Mouse (Mus musculus) heart, postnatal 25 days (tissue): ENCODE data around the gene Ano6. TPM values are rescaled to one million over a fixed set of nuclear protein-coding genes. Genes with fewer than 3 reads are reported as not detected.

Experiments
- DNase-seq: peaks from one replicate; pipeline ENCODE4 v3.0.0; 2022; ENCODE audit warnings: low spot score
- intact Hi-C: fragments of 180-260 bp; cut with DNase I; formaldehyde crosslinking; loops from one replicate; pipeline ENCODE4 v1.15.1; 2025
- total RNA-seq, 2 experiments: library from RNA; stranded (reverse); gene quantifications; 2 replicates each; pipeline ENCODE4 v1.2.3; 2021

The Ano6 gene
- total RNA-seq, 2 experiments from 2014 or later = 21.1 to 25.9 TPM

- DNase-seq = no peak
- intact Hi-C loops = no loop called here
Observed at GRCm38 (mm10) chr15:95839789-95840188, 49.1 kb downstream of the Ano6 start.

DNA sequence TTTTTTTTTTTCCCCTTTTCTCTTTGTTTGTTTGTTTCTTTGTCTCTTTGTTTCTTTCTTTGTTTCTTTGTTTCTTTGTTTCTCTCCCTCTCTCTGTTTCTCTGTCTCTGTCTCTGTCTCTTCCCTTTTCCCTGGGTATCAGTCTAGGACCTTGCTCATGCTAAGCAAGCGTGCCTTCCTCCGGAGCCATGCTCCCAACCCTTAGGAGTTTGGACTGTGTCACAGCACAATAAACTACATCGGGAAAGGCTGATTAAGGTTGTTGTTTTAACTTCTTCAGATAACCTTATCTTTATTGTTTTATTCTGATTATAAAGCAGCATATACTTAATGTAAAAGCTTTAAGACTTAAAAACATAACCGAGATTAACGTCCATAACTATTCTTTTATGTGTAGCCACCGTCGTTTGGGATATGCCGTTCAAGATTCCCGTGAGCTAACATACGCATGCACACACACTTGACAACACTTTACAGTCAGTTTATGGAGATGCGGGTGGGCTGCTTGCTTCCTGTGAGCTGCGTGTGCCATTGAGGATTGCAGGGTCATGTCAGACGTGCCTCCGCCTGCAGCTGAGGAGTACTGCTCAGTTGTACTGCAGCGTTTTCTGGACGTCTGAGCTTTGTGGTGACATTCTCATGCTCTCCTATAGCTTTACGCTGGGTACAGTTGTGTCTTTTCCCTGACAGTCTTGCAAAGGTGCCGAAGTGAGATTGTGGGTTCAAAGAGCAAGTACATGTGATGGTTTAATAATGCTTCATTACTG is 52.7 kb downstream of the Ano6 start:
- intact Hi-C loops = no loop called here

GRCm38 (mm10) chr15:95844412-95844811 is 53.8 kb downstream of the Ano6 start:
- DNase-seq = no peak
- intact Hi-C loops = no loop called here

More for the DNA sequence above, 52.7 kb downstream of the Ano6 start:
- DNase-seq = no peak

DNA sequence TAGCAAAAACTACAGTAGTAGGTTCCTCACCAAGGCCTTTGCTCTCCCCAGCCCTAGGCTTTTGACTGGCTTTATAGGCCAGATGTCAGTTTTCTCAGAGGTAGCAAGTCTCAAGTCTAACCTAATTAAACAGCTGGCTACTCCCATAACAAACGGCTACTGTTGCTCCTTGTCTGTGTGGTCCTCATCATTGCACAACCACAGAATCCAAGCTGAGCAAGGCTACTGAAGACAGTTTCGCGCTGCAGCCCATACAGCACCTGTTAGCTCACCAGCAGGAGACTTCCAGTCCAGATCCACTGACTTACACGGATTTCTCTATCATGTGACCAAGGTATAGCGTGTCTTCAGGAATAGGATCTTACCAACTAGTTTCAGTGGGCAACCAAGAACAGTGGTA is 55.5 kb downstream of the Ano6 start:
- intact Hi-C loops = no loop called here
- no peak for DNase-seq

DNA sequence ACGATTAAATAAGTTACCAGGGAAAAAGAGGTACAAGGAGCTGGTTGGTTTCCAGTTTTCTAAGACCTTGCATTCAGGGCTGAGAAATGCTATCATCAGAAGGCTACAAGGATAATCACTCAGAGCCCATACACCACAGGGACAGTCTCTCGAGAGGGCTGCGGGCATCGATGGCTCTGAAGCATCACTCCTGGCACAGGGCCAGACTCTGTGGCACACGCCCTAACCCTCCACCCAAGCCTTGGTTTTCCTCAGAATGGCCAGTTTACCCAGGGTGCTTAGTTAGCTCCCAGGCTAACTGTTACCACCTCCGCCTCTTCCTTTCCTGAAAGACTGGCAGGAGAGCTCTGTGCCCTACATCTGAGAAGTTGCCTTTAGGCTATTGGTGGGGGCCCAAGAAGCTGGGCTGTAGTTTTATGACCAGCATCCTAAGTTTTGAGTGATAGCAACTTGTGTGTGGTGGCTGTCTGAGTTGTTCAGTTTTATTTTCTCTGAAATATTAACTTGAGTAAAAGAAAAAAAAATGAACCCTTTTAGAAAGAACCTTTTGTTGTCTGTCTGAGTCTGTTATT is 57.9 kb downstream of the Ano6 start:
- no peak for DNase-seq
- intact Hi-C loops = no loop called here

DNA sequence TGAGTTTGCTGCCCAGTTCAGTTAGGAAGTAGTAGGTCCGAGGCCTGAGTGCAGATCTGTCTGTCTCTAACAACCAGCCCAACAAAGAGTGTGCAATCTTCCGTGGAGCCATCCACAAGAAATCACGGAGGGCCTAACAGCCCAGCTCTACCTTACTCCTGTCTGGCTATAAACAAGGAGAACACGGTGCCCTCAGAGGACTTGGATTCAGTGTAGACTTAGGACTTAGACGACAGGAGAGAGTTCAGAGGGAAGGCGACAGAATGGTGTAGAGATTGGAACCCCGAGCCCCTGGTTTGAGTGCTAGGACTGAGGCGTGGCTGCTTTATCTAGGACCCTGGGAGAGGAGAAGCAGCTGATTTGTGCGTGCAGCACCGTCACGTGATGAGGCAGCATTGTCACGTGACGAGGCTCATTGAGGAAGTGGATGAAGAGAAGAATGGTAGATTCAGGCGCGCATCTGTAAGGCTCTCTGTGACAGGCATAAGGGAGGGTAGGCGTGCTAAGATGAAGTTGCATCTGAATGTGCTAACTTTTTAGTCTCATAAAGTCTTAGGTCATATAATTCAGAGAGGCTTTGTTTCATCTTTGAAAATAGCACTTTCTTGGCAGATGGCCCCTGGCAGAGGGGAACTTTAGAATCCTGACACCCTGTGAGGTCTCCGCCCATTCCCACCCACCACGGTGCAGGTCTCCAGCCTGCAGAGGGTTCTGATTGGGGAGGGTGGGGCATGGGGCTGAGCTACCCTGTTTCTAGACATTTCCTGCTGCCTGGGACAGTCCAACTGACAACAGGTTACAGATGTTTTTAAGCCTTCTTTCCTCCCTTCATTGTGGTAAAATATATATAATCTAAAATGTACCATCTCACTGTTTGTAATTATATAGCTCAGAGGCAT is 59.1 kb downstream of the Ano6 start:
- intact Hi-C loops = no loop called here
- DNase-seq = no peak

- no peak for DNase-seq
- intact Hi-C loops = no loop called here
Observed at GRCm38 (mm10) chr15:95850546-95850945, 59.9 kb downstream of the Ano6 start.

- no peak for DNase-seq
- intact Hi-C loops = no loop called here
Observed at GRCm38 (mm10) chr15:95855051-95855844, 64.6 kb downstream of the Ano6 start.

GRCm38 (mm10) chr15:95855953-95856352 is 65.3 kb downstream of the Ano6 start:
- no peak for DNase-seq
- intact Hi-C loops = no loop called here

- DNase-seq = no peak
- intact Hi-C loops = no loop called here
Observed at GRCm38 (mm10) chr15:95856684-95857595, 66.3 kb downstream of the Ano6 start.

DNA sequence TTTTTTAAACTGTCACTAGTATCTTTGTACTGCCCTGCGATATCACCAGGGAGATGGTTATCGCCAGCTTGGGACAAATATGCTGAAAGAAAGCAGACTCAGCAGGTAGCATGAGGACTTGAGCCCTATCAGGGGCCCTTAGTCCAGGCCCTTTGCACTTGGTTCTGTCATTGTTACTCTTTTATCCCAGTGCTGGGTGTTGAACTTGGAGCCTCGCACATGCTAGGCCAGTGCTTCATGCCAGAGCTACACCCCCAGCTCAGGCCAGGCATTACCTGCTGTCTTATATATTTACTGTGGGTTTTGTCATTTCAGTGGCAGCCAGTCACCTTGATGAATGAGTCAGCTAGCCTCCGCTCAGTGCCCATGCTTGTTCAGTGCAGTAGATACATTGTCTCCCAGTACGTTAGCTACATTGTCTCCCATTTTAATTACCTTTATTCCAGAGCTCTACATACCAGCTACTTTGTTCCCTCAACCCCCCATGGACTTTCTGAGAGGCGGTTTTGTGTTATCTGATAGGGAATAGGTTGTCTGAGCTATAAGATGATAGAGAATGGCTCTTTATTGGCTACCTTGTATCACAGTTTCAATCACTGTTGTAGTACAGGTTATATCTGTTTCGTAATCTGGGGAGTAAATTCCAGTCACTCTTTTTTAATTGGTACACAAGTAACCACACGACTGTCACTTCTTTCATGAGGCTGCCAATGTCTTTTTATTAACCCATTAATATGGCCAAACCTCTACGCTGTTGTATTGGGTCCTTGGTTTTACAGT is 68.4 kb downstream of the Ano6 start:
- no peak for DNase-seq
- intact Hi-C loops = loop anchor here (1.0 kb wide), 1 partner anchor 11 kb away; no protein-coding TSS in a partner anchor

DNA sequence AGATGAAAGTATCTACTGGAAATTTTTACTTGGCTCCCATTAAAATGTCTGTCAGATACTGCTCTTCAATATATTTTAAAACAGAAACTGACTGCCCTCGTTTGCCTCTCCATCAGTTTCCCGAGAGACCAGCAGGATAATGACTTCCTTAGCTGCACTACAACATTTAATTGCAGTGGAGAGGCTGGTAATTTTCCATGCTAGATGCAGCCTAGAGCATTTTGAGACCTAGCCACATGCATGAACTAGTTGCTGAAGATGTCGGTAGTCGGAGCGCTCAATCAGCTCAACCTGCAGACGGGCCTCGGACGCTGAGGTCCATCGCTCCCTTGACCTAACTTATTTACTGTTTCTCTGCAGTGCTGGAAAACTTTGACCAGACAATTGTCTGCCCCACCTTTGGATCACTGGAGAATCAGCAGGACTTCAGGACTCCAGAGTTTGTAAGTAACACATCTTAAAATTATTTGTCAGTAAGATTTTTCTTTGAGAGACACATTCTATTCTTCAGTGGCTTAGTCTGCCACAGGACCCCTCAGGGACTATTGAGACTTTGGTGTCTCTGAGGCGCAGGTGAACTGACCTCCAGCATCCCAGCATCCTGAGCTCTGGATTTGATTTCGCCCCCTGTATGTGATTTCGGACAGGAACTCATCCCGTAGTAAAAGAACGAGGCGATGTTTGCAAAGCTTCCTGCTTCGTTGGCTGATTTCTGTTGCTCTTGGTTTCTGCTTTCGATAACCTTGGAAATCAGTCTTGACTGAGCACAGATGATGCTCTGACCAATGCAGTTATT is 73.4 kb downstream of the Ano6 start:
- intact Hi-C loops = no loop called here

GRCm38 (mm10) chr15:95865311-95866100 is 74.9 kb downstream of the Ano6 start:
- no peak for DNase-seq
- intact Hi-C loops = no loop called here

More for the DNA sequence above, 73.4 kb downstream of the Ano6 start:
- DNase-seq = no peak

DNA sequence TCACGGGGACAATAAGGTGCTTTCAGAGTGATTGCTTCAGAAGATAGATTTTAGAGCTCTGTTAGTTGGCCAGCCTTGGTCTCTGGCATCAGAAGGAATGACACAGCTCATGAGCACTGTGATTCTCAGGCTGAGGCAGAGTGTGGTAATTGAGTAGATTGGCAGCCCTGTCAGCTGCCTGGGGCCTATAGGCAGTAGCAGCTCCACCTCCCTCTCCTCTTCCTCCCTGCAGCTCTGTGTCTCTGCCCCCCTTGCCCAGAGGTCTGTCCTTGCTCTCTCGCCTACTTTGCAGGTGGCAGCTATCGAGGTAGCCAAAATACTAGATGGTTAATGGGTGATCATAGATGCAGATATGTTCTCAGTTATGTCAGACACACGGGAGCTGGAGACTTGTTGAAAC is 77.5 kb downstream of the Ano6 start:
- intact Hi-C loops = no loop called here
- no peak for DNase-seq

DNA sequence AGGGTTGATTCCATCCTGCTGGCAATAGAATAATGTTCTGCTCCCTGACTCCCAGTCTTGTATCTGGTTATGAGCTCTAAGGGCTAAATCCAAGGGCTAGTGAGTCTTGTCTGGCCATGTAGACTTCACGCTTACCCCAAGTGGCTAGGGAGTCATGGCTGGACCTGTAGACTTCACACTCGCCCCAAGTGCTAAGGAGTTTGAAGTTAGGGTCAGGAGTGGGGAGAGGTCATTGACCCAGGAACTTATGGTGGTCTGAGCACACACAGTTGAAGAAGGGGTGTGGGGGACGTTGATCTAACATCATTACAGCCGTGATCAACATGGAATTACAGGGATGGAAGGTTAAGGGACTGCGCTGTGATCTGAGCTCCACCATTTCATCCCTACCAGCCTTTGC is 79.0 kb downstream of the Ano6 start:
- no peak for DNase-seq
- intact Hi-C loops = loop anchor here (1.0 to 5.0 kb wide), 2 partner anchors 11 to 73 kb away; no protein-coding TSS in a partner anchor

GRCm38 (mm10) chr15:95871631-95872030 is 81.0 kb downstream of the Ano6 start:
- intact Hi-C loops = loop anchor here (5.0 kb wide), 1 partner anchor 71 kb away; no protein-coding TSS in a partner anchor
- DNase-seq = no peak
